Mouse (Mus musculus) erythroid progenitor cell, adult 5-6 weeks (primary cell): Measurements from ENCODE around the gene Mknk2. TPM values are rescaled to one million over a fixed set of nuclear protein-coding genes. Genes with fewer than 3 reads are reported as not detected.

Experiments
- ATAC-seq: replicated peaks from 2 replicates; pipeline ENCODE4 v1.8.0; 2016; ENCODE audit warnings: moderate number of reproducible peaks, mild to moderate bottlenecking, moderate TSS enrichment, inconsistent platforms; ENCODE audit not compliant: poor library complexity, low FRiP score, severe bottlenecking
- total RNA-seq, 2 experiments: library from RNA; stranded (forward) in 1 of 2; stranded (reverse) in 1 of 2; fragments of 150-400 nt in 1 of 2; fragments of 186-747, 209-891 nt in 1 of 2; gene quantifications; 2 replicates each; pipeline versions ENCODE4 v1.2.3 to v1.2.4; 2015 to 2017; ENCODE audit warnings: low replicate concordance in 2 of 2

The Mknk2 gene
- 78.2 and 83.0 TPM in 2 replicates for total RNA-seq (2015; ENCODE audit: low replicate concordance)
- 49.4 and 67.6 TPM in 2 replicates for total RNA-seq (2017; ENCODE audit: low replicate concordance)

DNA sequence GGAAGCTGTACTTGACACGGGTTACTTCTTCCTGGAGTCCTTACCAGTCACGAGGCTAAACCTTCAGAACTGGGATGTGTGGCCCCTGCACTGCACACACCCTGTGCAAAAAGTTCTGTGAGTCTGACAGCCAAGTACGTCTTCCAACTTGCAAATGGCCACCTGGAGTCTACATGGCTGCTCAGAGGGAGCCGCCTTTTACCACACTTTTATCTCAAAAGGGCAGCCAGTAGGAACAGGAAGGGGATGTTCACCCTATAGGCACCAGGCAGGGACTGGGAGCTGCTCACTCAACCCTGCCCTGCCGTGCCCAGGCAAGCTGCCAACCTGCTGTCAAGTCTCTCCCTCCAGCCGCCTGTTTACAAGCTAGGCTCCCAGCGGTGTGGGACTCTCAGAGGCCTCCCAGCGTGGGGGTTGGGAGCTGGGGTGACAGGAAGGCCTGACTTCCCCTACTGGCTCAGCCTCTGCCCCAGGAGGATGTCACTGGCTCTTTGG is at the start of gene Mknk2:
TSS of gene Mknk2 (minus strand) at position 171 of the 495 bp plus-strand sequence.
- ATAC-seq: peak; percentile 66

DNA sequence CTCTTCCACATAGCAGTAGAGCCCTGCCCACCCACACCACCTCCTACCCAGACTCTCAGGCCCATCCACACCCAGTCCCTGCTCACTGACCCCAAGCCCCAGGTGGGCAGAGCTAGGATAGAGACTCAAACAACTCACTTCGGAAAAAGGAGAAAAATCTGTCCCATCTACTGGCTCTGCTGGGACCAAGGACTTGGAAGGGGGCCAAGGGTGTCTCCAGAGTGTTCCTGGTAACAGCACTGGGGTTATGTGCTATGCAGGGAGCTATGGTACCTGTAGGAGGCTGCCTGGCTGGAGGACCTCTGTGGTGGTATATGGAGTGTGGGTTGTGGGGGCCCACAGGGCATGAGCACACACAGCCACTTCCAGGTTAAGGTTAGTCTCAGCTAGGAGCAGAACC is 39.4 kb upstream of the Mknk2 start:
- ATAC-seq: no peak

DNA sequence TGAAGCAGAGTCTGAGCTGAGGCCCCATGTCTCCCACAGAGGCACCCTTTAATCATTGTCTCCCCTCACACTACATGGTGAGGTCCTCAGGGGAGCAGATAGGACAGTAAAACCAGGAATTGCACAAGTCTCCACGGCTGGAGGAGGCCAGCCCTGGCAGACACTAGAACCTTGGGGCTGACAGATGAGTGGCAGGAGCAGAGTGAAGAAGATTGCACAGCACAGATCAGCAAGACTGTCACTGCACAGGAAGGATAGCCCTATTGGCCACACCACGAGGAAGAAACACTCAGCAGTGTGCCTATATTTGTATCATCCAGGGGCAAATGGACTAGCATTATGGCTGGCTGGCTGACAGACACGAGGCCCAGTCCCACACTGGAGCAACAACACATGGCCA is 32.9 kb upstream of the Mknk2 start:
- no peak for ATAC-seq

DNA sequence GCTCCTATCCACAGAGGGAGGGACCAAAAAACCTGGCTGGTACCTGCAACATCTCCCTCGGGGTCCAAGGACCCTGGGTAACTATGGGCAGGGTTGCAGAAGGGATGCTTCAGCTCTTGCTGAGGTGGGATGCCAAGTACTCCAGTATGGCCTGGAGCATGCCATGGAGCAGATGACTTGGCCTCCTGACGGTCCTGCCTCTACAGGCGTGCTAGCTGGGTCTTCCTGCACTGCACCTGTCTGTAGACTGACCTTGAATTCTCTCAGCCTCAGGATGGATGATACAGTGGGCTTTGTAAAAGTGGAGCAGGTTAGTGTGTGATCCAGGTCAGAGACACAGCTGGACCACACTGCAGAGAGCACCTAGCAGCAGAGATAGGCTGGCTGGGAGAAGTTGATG is 27.6 kb upstream of the Mknk2 start:
- ATAC-seq: no peak

DNA sequence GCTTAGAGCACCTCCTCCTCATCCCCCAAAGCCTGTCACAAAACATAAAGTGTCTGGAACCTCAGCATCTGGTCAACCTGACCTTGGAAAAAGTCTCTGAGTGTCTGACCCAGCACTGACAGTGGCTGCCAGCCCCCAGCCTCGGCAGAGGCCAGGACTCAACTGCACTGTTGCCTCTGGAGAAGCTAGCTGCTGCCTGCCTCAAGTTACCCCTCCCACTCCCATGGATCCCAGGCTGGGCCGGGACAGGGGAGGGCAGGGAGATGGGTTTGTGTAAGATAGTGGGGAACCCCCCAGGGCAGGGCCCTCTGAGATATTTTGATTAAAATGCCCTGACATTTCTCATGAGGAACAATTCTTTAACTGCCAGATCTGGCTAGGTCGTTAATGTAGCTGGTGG is 27.1 kb upstream of the Mknk2 start:
- no peak for ATAC-seq

DNA sequence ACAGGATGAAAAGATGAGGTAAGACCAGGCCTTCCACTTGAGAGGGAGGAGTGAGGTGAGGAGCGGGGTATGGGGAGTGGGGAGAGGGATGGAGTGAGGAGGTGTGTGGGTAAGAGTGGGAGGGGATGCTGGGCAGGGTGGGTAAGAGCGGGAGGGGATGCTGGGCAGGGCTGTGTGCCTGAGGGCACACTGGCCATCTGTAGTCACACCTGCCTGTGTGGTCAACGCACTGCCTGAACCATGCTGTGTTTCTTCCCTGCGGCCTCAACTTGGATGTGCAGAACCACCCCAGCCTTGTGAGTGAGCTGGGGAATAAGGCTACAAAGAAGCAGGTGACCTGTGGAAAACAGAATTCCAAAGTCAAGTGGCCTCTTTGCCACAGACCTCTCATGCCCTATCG is 26.5 kb upstream of the Mknk2 start:
- no peak for ATAC-seq

DNA sequence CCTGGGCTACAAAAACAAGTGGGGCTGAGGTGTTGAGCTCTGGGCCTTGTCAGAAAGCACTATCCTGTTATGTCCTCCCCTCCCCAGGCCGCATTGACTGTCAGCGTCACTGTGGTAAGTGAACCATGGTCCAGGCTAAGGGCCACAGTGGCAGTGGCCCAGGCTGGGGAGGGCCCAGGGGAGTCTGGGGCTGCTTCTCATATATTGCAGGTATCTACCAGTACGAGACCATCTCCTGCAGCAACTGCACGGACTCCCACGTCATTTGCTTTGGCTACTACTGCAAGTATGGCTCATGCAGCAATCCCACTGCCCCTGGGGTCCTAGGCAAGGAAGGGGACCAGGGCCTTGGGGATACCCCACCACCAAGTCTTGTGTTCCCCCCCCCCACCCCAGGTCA is 25.7 kb upstream of the Mknk2 start:
- ATAC-seq: no peak

DNA sequence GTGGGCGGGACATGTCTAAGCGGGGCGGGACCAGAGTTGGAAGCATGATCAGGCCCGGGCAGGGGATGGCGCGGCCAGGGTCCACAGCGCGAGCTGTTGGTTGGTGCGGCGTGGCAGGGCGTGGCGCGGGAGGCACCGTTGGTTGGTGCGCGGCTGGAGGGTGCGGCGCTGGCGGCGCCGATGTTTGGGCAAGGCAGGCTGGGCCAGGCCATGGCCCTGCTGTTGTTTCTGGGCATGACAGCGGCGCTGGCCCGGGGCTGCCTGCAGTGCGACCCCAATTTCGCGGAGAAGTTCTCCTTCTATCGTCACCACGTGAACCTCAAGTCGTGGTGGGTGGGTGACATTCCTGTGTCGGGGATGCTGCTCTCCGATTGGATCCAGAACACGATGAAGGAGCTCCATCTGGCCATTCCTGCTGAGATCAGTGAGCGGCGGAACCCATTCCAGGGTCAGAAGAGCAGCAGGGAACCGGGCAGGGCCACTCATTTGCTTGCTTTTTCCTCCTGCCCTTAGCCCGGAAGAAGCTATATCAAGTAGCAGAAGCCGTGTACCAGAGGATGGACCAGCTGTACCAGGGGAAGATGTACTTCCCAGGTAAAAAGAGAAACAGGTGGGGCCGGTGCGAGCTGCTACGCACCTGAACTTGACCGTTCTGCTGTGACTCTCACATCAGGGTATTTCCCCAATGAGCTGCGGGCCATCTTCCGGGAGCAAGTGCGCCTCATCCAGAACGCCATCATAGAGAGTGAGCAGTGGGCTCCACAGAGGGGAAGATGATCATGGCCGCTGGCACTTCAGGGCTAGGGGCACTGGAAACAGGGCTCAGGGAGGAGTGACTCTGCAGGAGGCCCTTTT is 24.9 kb upstream of the Mknk2 start:
- peak; percentile 72 for ATAC-seq

DNA sequence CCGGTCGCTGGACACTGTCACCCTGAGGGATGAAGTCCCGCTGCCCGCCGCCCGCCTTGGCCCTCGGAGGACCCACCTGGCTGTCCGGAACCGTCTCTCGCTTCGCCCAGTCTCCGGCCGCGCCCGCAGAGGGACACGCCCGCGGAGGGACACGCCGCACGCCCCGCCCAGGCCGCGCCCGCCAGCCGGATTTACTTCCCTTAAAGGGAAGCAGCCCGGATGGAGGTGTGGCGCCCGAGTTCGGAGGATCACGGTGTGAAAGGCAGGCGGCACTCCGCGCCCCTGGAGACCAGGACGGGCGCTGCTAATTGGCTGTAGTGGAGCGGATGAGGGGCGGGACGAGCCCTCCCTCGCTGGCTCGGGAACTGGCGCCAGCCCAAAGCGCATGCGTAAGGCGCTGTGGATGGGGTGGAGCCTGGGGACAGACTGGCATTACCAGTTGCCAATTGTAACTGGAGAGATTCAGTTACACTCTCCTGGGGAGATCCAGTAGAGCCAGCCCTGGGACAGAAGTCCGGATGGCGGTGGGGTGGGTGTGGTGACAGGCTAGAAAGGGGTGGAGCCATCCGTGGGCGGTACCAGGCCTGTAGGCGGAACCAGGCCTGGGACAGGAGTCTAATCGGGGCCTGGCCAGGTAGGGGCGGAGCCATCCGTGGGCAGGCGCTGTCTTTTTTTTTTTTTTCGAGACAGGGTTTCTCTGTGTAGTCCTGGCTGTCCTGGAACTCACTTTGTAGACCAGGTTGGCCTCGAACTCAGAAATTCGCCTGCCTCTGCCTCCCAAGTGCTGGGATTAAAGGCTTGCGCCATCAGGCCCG is 24.0 kb upstream of the Mknk2 start, which contains the start of the genes Mob3a and Izumo4:
TSS of gene Mob3a (minus strand) at position 257 of the 815 bp plus-strand sequence.
TSS of gene Izumo4 (plus strand) at position 464 of the 815 bp plus-strand sequence.
- ATAC-seq: peak; percentile 77

DNA sequence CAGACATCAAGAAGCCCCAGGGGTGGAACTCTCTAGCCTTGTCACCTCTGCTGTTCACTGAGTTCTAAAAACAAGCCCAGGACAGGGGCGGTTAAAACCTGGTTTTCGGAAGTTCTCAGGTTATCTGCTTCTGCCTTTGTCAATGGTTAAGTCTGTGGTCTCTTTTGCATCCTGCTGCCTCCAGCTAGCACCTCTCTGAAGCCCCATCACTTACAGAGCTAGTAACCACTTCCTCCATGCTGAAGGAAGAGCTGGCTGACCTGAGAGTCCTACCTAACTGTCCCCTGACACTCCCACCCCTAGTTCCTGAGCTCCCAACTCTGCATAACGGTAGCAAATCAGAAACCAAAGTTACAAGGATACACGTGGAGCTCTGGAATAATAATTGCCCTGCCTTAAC is 22.8 kb upstream of the Mknk2 start:
- no peak for ATAC-seq

DNA sequence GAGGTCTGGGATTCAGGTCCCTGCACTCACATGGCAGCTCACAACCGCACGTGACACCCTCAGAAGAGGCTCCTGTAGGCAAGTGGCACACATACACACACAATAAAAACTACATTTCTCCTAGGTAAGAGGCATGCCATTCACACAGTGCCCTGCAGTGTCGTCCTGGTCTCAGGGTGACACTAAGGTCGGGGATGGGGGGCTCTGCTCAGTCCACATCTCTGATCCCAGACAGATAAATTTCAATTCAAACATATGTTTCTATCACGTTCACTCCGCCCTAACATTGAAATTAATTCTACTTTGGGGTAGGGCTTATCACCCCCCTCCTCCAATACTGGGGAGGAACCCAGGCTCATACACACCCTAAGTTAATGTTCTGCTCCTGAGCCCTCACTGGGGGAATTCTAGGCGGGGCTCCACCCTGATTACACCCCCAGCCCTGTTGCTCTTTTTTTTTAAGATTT is 22.2 kb upstream of the Mknk2 start:
- ATAC-seq: no peak

DNA sequence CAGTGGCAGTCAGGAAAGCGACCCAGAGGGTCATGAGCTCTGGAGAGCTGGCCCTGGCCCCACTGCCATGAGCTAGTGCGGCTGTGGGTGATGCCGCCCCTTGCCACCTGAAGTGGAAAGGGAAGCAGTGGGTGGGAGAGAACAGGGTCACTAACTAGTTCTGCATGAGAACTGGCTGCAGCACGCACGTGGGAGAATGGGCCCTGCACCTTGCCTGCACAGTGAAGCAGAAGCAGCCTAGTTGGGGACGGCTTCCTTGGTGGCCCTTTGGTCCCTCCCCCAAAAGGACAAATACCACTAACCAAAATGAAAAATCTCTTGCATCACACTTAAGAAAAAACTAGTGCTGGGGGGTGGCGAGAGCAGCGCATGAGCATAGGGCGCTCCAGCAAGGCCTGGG is 20.7 kb upstream of the Mknk2 start:
- no peak for ATAC-seq

DNA sequence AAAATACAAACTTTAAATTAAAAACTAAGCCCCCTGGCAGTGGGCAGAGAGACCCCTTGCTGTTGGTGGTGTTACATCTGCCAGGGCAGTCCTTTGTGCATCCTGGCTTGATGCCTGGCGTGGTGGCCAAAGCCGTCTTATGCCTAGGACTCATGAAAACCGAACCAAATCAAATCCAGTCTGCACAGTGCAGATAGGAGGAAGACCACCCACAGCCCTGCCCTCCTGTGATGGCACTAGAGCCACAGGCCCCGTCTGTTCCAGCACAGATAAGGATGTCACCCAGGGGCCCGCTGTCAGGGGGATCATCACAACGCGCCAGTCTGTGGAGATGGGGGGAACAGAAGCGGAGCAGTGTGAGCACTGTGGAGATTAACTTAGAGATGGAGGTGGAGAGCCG is 19.9 kb upstream of the Mknk2 start:
- ATAC-seq: peak; percentile 36

DNA sequence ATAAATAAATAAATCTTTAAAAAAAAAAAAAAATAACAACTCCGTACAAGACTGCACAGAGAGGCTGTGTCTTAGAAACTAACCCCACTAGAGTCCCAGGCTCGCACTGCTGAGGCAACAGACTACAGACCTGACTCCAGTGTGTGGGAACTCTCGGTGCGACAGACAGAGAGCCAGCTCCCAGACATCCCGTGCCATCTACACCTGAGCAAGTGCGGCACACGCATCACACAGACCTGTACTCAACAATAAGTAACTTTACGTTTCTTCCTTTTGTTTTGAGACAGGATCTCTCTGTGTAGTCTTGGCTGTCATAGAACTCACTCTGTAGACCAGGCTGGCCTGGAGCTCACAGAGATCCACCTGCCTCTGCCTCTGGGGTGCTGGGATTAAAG is 19.5 kb upstream of the Mknk2 start:
- no peak for ATAC-seq

DNA sequence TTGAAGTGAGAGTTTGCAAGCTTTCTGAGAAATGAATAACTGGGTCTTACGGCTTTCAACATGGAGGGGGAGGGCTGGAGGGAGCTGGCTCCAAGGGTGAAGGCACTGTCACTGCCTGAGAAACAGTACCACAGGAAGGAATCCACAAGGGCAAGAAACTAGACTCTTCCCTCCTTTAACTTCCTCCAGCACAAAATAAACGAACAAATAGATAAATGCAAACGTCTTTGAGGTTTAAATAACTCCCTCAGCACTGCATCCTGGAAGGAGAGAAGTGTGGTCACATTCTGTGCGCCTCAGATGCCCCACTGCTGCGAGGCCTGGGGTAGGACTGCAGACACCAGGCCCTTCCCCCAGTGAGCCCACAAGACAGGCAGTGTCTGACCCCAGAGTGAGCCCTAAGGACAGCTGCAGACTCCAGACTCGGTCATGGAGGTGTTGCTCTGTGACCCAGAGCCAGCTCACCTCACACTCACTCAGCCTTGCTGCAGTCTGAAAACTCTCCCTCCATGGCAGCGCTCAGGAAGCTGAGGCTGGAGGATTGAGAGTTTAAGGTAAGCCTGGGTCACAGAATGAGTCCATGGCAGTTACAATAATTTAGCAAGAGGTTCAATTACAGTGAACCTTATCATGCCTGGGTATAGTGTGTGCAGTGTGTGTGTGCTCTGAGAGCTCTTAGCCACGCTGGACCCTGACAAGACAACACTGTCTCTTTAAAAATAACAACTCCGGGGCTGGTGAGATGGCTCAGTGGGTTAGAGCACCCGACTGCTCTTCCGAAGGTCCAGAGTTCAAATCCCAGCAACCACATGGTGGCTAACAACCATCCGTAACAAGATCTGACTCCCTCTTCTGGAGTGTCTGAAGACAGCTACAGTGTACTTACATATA is 18.8 kb upstream of the Mknk2 start:
- no peak for ATAC-seq

DNA sequence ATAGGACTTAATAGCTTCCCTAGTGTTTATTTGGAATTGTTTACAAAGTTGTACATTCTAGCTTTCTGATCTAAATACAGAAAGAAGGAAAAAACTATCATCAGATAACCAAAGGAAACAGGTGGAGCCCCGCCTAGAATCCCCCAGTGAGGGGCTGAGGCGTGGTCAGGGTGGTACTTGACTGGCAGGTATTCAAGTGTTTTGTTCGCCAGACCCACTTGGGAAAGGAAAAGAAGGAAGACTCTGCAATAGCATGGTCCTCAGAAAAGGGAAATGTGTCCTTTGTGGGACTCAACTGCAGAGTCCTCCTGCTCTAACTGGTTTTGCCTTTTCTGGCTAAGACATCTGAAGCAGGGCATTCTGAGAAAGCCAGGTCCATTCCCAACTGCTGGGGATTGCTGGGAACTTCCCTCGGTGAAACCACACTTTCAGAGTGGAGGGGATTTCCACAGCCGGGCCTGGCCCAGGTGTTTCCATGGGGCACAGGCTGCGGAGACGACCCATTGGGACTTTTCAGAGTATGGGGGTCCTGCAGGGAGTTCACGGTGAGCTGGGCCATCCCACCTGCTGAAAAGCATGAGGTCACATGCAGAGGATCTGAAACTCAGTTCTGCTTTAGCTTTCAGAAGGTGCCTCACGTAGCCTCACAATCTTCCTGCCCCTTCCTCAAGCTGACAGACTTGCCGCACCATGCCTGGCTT is 18.0 kb upstream of the Mknk2 start:
- ATAC-seq: no peak

DNA sequence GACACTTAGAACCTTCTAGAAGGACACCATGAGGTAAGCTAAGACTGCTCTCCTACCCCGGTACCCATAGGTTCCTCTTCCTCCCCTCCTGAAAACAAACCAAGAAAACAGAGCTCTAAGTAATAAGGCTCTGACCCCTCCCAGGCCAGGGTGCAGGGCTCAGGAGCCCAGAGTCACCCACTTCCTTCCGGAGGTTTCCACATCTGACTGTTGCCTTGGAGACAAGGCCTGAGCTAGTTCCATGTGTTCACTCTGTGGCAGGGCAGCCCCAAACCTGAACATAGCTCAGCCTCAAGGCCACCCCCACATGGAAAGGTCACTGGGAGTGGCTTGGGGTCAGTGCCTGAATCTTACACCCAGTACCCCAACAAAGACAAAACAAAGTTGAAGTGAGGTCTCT is 17.3 kb upstream of the Mknk2 start:
- no peak for ATAC-seq

DNA sequence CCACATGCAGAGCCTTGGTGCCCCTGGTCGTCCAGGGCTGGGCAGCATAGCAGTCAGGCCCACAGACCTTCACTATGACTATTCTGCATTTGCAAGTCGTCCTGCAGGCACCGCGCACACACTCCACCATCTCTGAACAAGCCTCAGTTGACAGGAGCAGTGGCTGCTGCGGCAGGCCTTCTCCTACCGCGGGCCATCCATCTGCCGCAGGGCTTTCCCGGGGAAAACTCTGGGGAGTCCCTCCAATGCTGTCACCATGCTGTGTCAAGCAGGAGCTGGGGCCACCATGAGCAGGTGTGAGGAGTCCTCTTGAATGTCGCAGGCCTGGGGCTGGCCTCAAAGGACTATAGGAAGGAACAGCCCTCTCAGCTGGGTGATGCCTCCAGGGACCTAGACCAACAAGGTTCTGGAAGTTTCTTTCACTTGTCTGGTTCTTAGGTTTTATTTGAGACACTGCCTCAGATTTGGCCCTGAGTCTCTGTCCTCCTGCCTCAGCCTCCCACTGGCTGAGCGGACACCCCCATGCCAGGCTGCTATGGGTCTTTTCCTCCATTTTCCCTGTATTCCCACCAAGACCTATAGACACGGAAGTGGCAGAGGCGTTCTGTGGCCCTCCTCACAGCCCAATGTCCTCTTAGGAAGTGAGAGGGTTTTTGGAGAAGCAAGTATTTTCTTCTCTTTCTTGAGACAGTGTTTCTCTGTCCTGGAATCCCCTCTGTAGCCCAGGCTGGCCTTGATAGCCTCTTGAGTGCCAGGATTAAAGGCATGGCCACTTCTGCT is 16.4 kb upstream of the Mknk2 start:
- ATAC-seq: no peak
